Mouse (Mus musculus) neural tube, embryonic 11.5 days (tissue): Measurements from ENCODE around the gene Rassf2. TPM values are rescaled to one million over a fixed set of nuclear protein-coding genes. Genes with fewer than 3 reads are reported as not detected.

Experiments
- ATAC-seq: fragments of 200-750 bp; cut with Nextera tagmentation; 2 replicates; pipeline ENCODE4 v1.8.0; 2017; ENCODE audit warnings: moderate number of reproducible peaks, mild to moderate bottlenecking, moderate TSS enrichment, moderate library complexity; ENCODE audit not compliant: insufficient read depth, low FRiP score, low TSS enrichment
- DNase-seq: peaks from one replicate; pipeline ENCODE4 v3.0.0-alpha.2; 2015; ENCODE audit warnings: low spot score
- H3K27ac ChIP-seq: fragments of 300-500 bp; sonication (generic); 2 replicates; pipeline ENCODE4 v1.5.1; 2014; ENCODE audit warnings: low read depth, mild to moderate bottlenecking, low read length
- H3K27me3 ChIP-seq: fragments of 300-500 bp; sonication (generic); 2 replicates; pipeline ENCODE4 v1.6.1; 2014; ENCODE audit warnings: mild to moderate bottlenecking, low read length, mixed read lengths; ENCODE audit not compliant: control insufficient read depth, insufficient read depth
- H3K36me3 ChIP-seq: fragments of 300-500 bp; sonication (generic); 2 replicates; pipeline ENCODE4 v1.6.1; 2014; ENCODE audit warnings: mild to moderate bottlenecking, low read length, moderate library complexity, mixed read lengths; ENCODE audit not compliant: control insufficient read depth, insufficient read depth
- H3K4me1 ChIP-seq: fragments of 300-500 bp; sonication (generic); 2 replicates; pipeline ENCODE4 v1.6.1; 2014; ENCODE audit warnings: low read length, mixed read lengths; ENCODE audit not compliant: control insufficient read depth, insufficient read depth
- H3K4me2 ChIP-seq: fragments of 300-500 bp; sonication (generic); 2 replicates; pipeline ENCODE4 v1.6.1; 2014; ENCODE audit warnings: low read depth, mild to moderate bottlenecking, moderate library complexity
- H3K4me3 ChIP-seq: fragments of 300-500 bp; sonication (generic); 2 replicates; pipeline ENCODE4 v1.5.1; 2014; ENCODE audit warnings: low read depth, low read length
- H3K9ac ChIP-seq: fragments of 300-500 bp; sonication (generic); 2 replicates; pipeline ENCODE4 v1.6.1; 2014; ENCODE audit warnings: mild to moderate bottlenecking, low read length
- H3K9me3 ChIP-seq: fragments of 300-500 bp; sonication (generic); 2 replicates; pipeline ENCODE4 v1.6.1; 2016; ENCODE audit warnings: low read length; ENCODE audit not compliant: control insufficient read depth
- WGBS: fragments of 180-500 bp; shearing (Covaris S2); extraction: QIAGEN DNeasy Blood & Tissue Kit; methylation state at CpG from one replicate; pipeline ENCODE4 v1.1.7; 2014; 5-methylcytosine and 5-hydroxymethylcytosine counted together
- polyA plus RNA-seq: library from polyadenylated mRNA; unstranded; fragments of >200 nt; fragmentation: Nextera tagmentation; extraction: Ambion mirVana; gene quantifications from 2 replicates; pipeline ENCODE4 v1.2.1, GENCODE M21; 2014

The Rassf2 gene
- polyA plus RNA-seq, 1 experiment from 2014 or later = 26.0 TPM

- ATAC-seq (no peak), DNase-seq (no peak)
- no peaks in the 10 kb centered on the region; the same call in 1 of the 2 replicates for H3K36me3 ChIP-seq
- no peaks in the 10 kb centered on the region for H3K27me3 ChIP-seq
- H3K4me1 ChIP-seq = no peaks in the 10 kb centered on the region
- no peak overlapping the region for H3K9ac ChIP-seq
- H3K4me2 ChIP-seq = no peak overlapping the region
- no peaks in the 10 kb centered on the region for H3K9me3 ChIP-seq
- no peak overlapping the region for H3K27ac ChIP-seq
- 84% methylated on average over 3 of the region's 3 CpGs for WGBS
- H3K4me3 ChIP-seq = no peak overlapping the region
Observed at GRCm38 (mm10) chr2:131940506-131940905, 89.6 kb downstream of the Rassf2 start.

Other genes starting within 250 kb of the Rassf2 start
- not detected in 2 replicates for gene Erv3, start 170.5 kb downstream of the Rassf2 start, polyA plus RNA-seq
- gene Prnp, start 120.3 kb downstream of the Rassf2 start, polyA plus RNA-seq = 31.7 and 33.1 TPM in 2 replicates
- 0.62 TPM in 1 of 2 replicates, not detected in the other for gene Prn, start 120.3 kb downstream of the Rassf2 start, polyA plus RNA-seq
- gene Prnd, start 79.4 kb downstream of the Rassf2 start, polyA plus RNA-seq = 6.2 and 8.5 TPM in 2 replicates
- gene Slc23a2, start 114.8 kb upstream of the Rassf2 start, polyA plus RNA-seq = 13.3 and 17.6 TPM in 2 replicates
- 58.8 and 59.0 TPM in 2 replicates for gene Tmem230, start 217.5 kb upstream of the Rassf2 start, polyA plus RNA-seq
- 314 and 334 TPM in 2 replicates for gene Pcna, start 223.1 kb upstream of the Rassf2 start, polyA plus RNA-seq
- 35.8 and 37.6 TPM in 2 replicates for gene Cds2, start 232.9 kb upstream of the Rassf2 start, polyA plus RNA-seq